Mouse (Mus musculus) layer of hippocampus, adult 11-12 months (tissue): Measurements from ENCODE around the gene Tlx1.

ENCODE experiments used
- DNase-seq: peaks from one replicate; pipeline ENCODE4 v3.0.0; 2022; ENCODE audit warnings: low spot score

Tlx1 gene

GRCm38 (mm10) chr19:45150490-45151181 lies at the start of gene Tlx1:
TSS of gene Tlx1 (plus strand) at chr19:45150680.
- DNase-seq, result no peak

- DNase-seq, result no peak
These were observed 44.9 kb upstream of the Tlx1 start for GRCm38 (mm10) chr19:45105591-45105990.

- no peak for DNase-seq
These were observed 43.8 kb upstream of the Tlx1 start for GRCm38 (mm10) chr19:45106689-45107088.

- no peak for DNase-seq
These were observed 39.8 kb upstream of the Tlx1 start for GRCm38 (mm10) chr19:45110681-45111080.

GRCm38 (mm10) chr19:45112444-45112843 lies 38.0 kb upstream of the Tlx1 start:
- DNase-seq, result no peak

- DNase-seq, result no peak
These were observed 36.6 kb upstream of the Tlx1 start for GRCm38 (mm10) chr19:45113791-45114460.

GRCm38 (mm10) chr19:45114772-45115171 lies 35.7 kb upstream of the Tlx1 start:
- DNase-seq, result no peak

- peak; percentile 25 for DNase-seq
These were observed 33.7 kb upstream of the Tlx1 start for GRCm38 (mm10) chr19:45116798-45117197.

- DNase-seq, result no peak
These were observed 18.4 kb upstream of the Tlx1 start for GRCm38 (mm10) chr19:45131966-45132628.

GRCm38 (mm10) chr19:45142531-45142930 lies 7.9 kb upstream of the Tlx1 start:
- DNase-seq, result no peak

GRCm38 (mm10) chr19:45143214-45143895 lies 7.1 kb upstream of the Tlx1 start:
- DNase-seq, result no peak

- DNase-seq, result no peak
These were observed 3.4 kb upstream of the Tlx1 start for GRCm38 (mm10) chr19:45147071-45147470.

GRCm38 (mm10) chr19:45151361-45152182 lies 1.1 kb downstream of the Tlx1 start:
- no peak for DNase-seq

- no peak for DNase-seq
These were observed 1.7 kb downstream of the Tlx1 start for GRCm38 (mm10) chr19:45152183-45152650.

- DNase-seq, result no peak
These were observed 3.0 kb downstream of the Tlx1 start for GRCm38 (mm10) chr19:45153311-45154058.

- no peak for DNase-seq
These were observed 3.5 kb downstream of the Tlx1 start for GRCm38 (mm10) chr19:45154059-45154386.

GRCm38 (mm10) chr19:45154521-45154920 lies 4.0 kb downstream of the Tlx1 start:
- no peak for DNase-seq

GRCm38 (mm10) chr19:45155141-45155790 lies 4.8 kb downstream of the Tlx1 start:
- no peak for DNase-seq

- no peak for DNase-seq
These were observed 5.3 kb downstream of the Tlx1 start for GRCm38 (mm10) chr19:45155791-45156186.

- no peak for DNase-seq
These were observed 5.9 kb downstream of the Tlx1 start for GRCm38 (mm10) chr19:45156381-45156780.
